In genomic region chr10:106122952-106123351, GRCm38 (mm10) we compare ENCODE assay signal across 16 mouse cellular contexts.
DNase-seq lines count a peak whose midpoint lies in the region; ATAC-seq lines count a peak whose summit lies in the region.
"Had no signal": no experiment of that assay in that cellular context is flagged by ENCODE, and none has a peak within 500 bp of the region (broad histone marks: within the 10 kb centered on the region; RNA-seq: fewer than 3 reads in every experiment).

No protein-coding gene starts in this region.

- ATAC-seq in forebrain, embryonic 14.5 days: peak; percentile 82
- no peak for ATAC-seq in heart, embryonic 11.5 days (replicated peaks; ENCODE audit: insufficient number of reproducible peaks, low FRiP score, low TSS enrichment)
- ATAC-seq: intestine, embryonic 16.5 days had no signal

- H3K36me3 ChIP-seq in forebrain, embryonic 14.5 days (ENCODE audit: control insufficient read depth, insufficient read depth, low read length): no peaks in the 10 kb centered on the region
- H3K36me3 ChIP-seq in forebrain, embryonic 10.5 days (replicated peaks): no peaks in the 10 kb centered on the region
- H3K36me3 ChIP-seq in heart, embryonic 11.5 days (ENCODE audit: control insufficient read depth, insufficient read depth, low read length): no peaks in the 10 kb centered on the region
- no peaks in the 10 kb centered on the region for H3K36me3 ChIP-seq in limb, embryonic 10.5 days
- H3K36me3 ChIP-seq: embryonic facial prominence, embryonic 12.5 days; G1E; limb, embryonic 15.5 days had no signal

- no peaks in the 10 kb centered on the region for H3K9me3 ChIP-seq in forebrain, embryonic 14.5 days (replicated peaks; ENCODE audit: control insufficient read depth, low read length)
- H3K9me3 ChIP-seq in forebrain, embryonic 10.5 days: no peaks in the 10 kb centered on the region
- H3K9me3 ChIP-seq in heart, embryonic 11.5 days (replicated peaks; ENCODE audit: control insufficient read depth, low read length): no peaks in the 10 kb centered on the region
- H3K9me3 ChIP-seq in limb, embryonic 10.5 days (replicated peaks): no peaks in the 10 kb centered on the region
- H3K9me3 ChIP-seq: embryonic facial prominence, embryonic 12.5 days; limb, embryonic 15.5 days had no signal

- H3K4me2 ChIP-seq in forebrain, embryonic 14.5 days (ENCODE audit: low read length): no peak overlapping the region
- no peak overlapping the region for H3K4me2 ChIP-seq in heart, embryonic 11.5 days
- H3K4me2 ChIP-seq: embryonic facial prominence, embryonic 12.5 days; limb, embryonic 15.5 days had no signal

- intact Hi-C loops in heart, postnatal 25 days (cut with DNase I): no loop called here
- intact Hi-C loops in left cerebral cortex, postnatal 4 days (cut with DNase I): no loop called here

- no peak overlapping the region for H3K4me3 ChIP-seq in forebrain, embryonic 14.5 days (ENCODE audit: low read depth, low read length)
- no peak overlapping the region for H3K4me3 ChIP-seq in forebrain, embryonic 10.5 days
- no peak overlapping the region for H3K4me3 ChIP-seq in heart, embryonic 11.5 days (ENCODE audit: low read depth, low read length)
- no peak overlapping the region for H3K4me3 ChIP-seq in limb, embryonic 10.5 days
- H3K4me3 ChIP-seq: embryonic facial prominence, embryonic 12.5 days; limb, embryonic 15.5 days had no signal

- DNase-seq in forebrain, embryonic 14.5 days (ENCODE audit: low spot score): peak; percentile 69
- DNase-seq in forebrain, embryonic 10.5 days (ENCODE audit: extremely low spot score, low spot score): no peak
- DNase-seq in heart, postnatal 25 days (ENCODE audit: low spot score): peak; percentile 1
- DNase-seq in brain, embryonic 18.5 days (ENCODE audit: low read depth, low spot score): peak; percentile 60
- peak; percentile 60 for DNase-seq in left cerebral cortex, postnatal 4 days
- DNase-seq in adrenal gland, adult 18-20 months (ENCODE audit: low spot score in 2 of 2): no peak
- DNase-seq in limb, embryonic 10.5 days (ENCODE audit: low spot score): no peak
- DNase-seq: cerebellum, adult 8-10 months; lung, adult 2 months; spleen, adult 18-20 months had no signal

- no peaks in the 10 kb centered on the region for H3K4me1 ChIP-seq in forebrain, embryonic 14.5 days (ENCODE audit: control insufficient read depth, insufficient read depth, low read length)
- H3K4me1 ChIP-seq in forebrain, embryonic 10.5 days: peaks cover 8% of the 10 kb centered on the region
- no peaks in the 10 kb centered on the region for H3K4me1 ChIP-seq in heart, embryonic 11.5 days (ENCODE audit: control insufficient read depth, insufficient read depth, low read length)
- no peaks in the 10 kb centered on the region for H3K4me1 ChIP-seq in limb, embryonic 10.5 days
- H3K4me1 ChIP-seq: embryonic facial prominence, embryonic 12.5 days; limb, embryonic 15.5 days had no signal

- no peak overlapping the region for H3K9ac ChIP-seq in forebrain, embryonic 14.5 days (ENCODE audit: low read length)
- H3K9ac ChIP-seq in heart, embryonic 11.5 days (ENCODE audit: low read depth, low read length): no peak overlapping the region
- H3K9ac ChIP-seq: embryonic facial prominence, embryonic 12.5 days; limb, embryonic 15.5 days had no signal

- H3K27ac ChIP-seq in forebrain, embryonic 14.5 days (ENCODE audit: low read depth, low read length): no peak overlapping the region
- no peak overlapping the region for H3K27ac ChIP-seq in forebrain, embryonic 10.5 days
- H3K27ac ChIP-seq in heart, embryonic 11.5 days (ENCODE audit: low read depth, low read length): no peak overlapping the region
- no peak overlapping the region for H3K27ac ChIP-seq in limb, embryonic 10.5 days
- H3K27ac ChIP-seq: embryonic facial prominence, embryonic 12.5 days; limb, embryonic 15.5 days; stomach, postnatal 0 days had no signal

- WGBS in forebrain, embryonic 14.5 days: 63% methylated on average over 8 of the region's 8 CpGs
- WGBS in forebrain, embryonic 10.5 days: 89% methylated on average over 8 of the region's 8 CpGs
- 85% methylated on average over 8 of the region's 8 CpGs for WGBS in heart, embryonic 11.5 days (ENCODE audit: insufficient replicate concordance)
- WGBS in limb, embryonic 10.5 days: 89% methylated on average over 8 of the region's 8 CpGs

- H3K27me3 ChIP-seq in forebrain, embryonic 14.5 days (replicated peaks; ENCODE audit: control insufficient read depth, insufficient read depth, low read length): no peaks in the 10 kb centered on the region
- H3K27me3 ChIP-seq in forebrain, embryonic 10.5 days (ENCODE audit: poor library complexity, severe bottlenecking): no peaks in the 10 kb centered on the region
- no peaks in the 10 kb centered on the region for H3K27me3 ChIP-seq in heart, embryonic 11.5 days (ENCODE audit: control insufficient read depth, insufficient read depth, low read length)
- no peaks in the 10 kb centered on the region for H3K27me3 ChIP-seq in limb, embryonic 10.5 days (ENCODE audit: low read depth, poor library complexity, severe bottlenecking)
- H3K27me3 ChIP-seq: embryonic facial prominence, embryonic 12.5 days; limb, embryonic 15.5 days had no signal

Comparison
In these comparisons a context has a peak if more than half of its experiments do, and no peak if none do; other contexts are left out.
1. DNase-seq: peak in forebrain, embryonic 14.5 days (single experiment), heart, postnatal 25 days (single experiment), brain, embryonic 18.5 days (single experiment) and left cerebral cortex, postnatal 4 days (single experiment); none in forebrain, embryonic 10.5 days (single experiment), adrenal gland, adult 18-20 months (0 of 2) and limb, embryonic 10.5 days (single experiment).